Mouse (Mus musculus) erythroblast, embryonic 14.5 days (primary cell): ENCODE measurements around the gene Fgfr2.

Source experiments
- GATA1 ChIP-seq: IDR thresholded peaks from 2 replicates; pipeline ENCODE4 v1.6.1; 2012; ENCODE audit warnings: low read length, inconsistent platforms, mixed read lengths
- TAL1 ChIP-seq: IDR thresholded peaks from 3 replicates; pipeline ENCODE4 v1.6.1; 2012; ENCODE audit warnings: low read length, inconsistent platforms, mixed read lengths

DNA sequence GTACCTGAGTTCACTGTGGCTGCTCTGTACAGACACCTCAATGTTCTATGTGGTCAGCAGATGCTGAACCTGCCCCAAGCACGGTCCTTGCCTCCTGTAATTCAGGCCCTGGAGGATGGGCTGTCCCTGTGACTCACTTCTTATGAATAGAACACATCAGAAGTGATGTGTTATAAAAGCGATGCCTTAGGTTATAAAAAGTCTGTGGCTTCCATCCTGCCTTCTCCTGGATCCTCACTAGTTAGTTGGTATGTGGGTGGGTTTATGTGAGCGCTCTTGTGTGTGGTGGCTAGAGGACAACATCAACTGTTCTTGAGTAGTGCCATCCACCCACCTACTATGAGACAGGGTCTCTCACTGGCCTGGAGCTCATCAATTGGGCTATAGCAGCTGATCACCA lies 685.7 kb downstream of the Fgfr2 start:
- no peak for TF ChIP-seq GATA1
- TF ChIP-seq TAL1 = no peak
